Mouse (Mus musculus) layer of hippocampus, postnatal 10 days (tissue): Measurements from ENCODE around the gene Fgd6. TPM values are rescaled to one million over a fixed set of nuclear protein-coding genes. Genes with fewer than 3 reads are reported as not detected.

ENCODE experiments used
- DNase-seq, 2 experiments: peaks; one replicate each; pipeline ENCODE4 v3.0.0; 2021; ENCODE audit warnings: low spot score in 2 of 2
- long read RNA-seq: library from polyadenylated mRNA; stranded (forward); transcript quantifications from one replicate; pipeline ENCODE4 v2.0.0, GENCODE M21; 2023
- total RNA-seq, 2 experiments: library from RNA; stranded (reverse); gene quantifications; 2 replicates each; pipeline ENCODE4 v1.2.3; 2021

Fgd6 gene
- 1 to 10 TPM; 8.5 to 8.9 TPM for total RNA-seq
- long read RNA-seq, partial matches to known transcripts: 0 of 3 reads
- long read RNA-seq, other reads (novel, unspliced or antisense): 3 of 3 reads

GRCm38 (mm10) chr10:94035658-94036374 lies at the start of gene Fgd6, which contains the start of gene Vezt:
TSS of gene Fgd6 (plus strand) at chr10:94036001.
TSS of gene Vezt (minus strand) at chr10:94035817.
- peak; percentile 99 for DNase-seq

GRCm38 (mm10) chr10:93994136-93994535 lies 41.7 kb upstream of the Fgd6 start:
- no peak for DNase-seq

- DNase-seq: no peak
These were observed 40.7 kb upstream of the Fgd6 start for GRCm38 (mm10) chr10:93995100-93995499.

GRCm38 (mm10) chr10:93999357-93999756 lies 36.4 kb upstream of the Fgd6 start:
- no peak for DNase-seq

GRCm38 (mm10) chr10:94000223-94000622 lies 35.6 kb upstream of the Fgd6 start:
- no peak for DNase-seq

GRCm38 (mm10) chr10:94008356-94008755 lies 27.4 kb upstream of the Fgd6 start:
- no peak for DNase-seq

GRCm38 (mm10) chr10:94009991-94010679 lies 25.7 kb upstream of the Fgd6 start:
- DNase-seq: no peak

- DNase-seq: no peak
These were observed 24.8 kb upstream of the Fgd6 start for GRCm38 (mm10) chr10:94011024-94011423.

- DNase-seq: peak; percentile 50 to 61
These were observed 22.6 kb upstream of the Fgd6 start for GRCm38 (mm10) chr10:94013196-94013595.

- no peak for DNase-seq
These were observed 21.6 kb upstream of the Fgd6 start for GRCm38 (mm10) chr10:94014200-94014599.

- DNase-seq: no peak
These were observed 18.3 kb upstream of the Fgd6 start for GRCm38 (mm10) chr10:94017455-94017854.

GRCm38 (mm10) chr10:94020587-94020986 lies 15.2 kb upstream of the Fgd6 start:
- DNase-seq: no peak

GRCm38 (mm10) chr10:94021059-94021458 lies 14.7 kb upstream of the Fgd6 start:
- DNase-seq: no peak

GRCm38 (mm10) chr10:94025079-94025478 lies 10.7 kb upstream of the Fgd6 start:
- no peak for DNase-seq

GRCm38 (mm10) chr10:94028493-94028892 lies 7.3 kb upstream of the Fgd6 start:
- DNase-seq: no peak

GRCm38 (mm10) chr10:94031164-94031563 lies 4.6 kb upstream of the Fgd6 start:
- no peak for DNase-seq

GRCm38 (mm10) chr10:94034876-94035657 lies 734 bp upstream of the Fgd6 start:
- DNase-seq: no peak

GRCm38 (mm10) chr10:94036375-94036758 lies 566 bp downstream of the Fgd6 start:
- DNase-seq: no peak

- no peak for DNase-seq
These were observed 1.4 kb downstream of the Fgd6 start for GRCm38 (mm10) chr10:94037196-94037595.

GRCm38 (mm10) chr10:94037596-94037995 lies 1.8 kb downstream of the Fgd6 start:
- DNase-seq: no peak

GRCm38 (mm10) chr10:94038366-94039260 lies 2.8 kb downstream of the Fgd6 start:
- DNase-seq: no peak
